Mouse (Mus musculus) bone marrow macrophage, adult 2 months (primary cell): ENCODE results near the gene Speer4e. TPM values are rescaled to one million over a fixed set of nuclear protein-coding genes. Genes with fewer than 3 reads are reported as not detected.
"Not testable (repeated sequence)": the region's sequence is repeated elsewhere in the genome, so short reads cannot be mapped to it uniquely, and the experiment has no call there.

Experiments used
- H3K27ac ChIP-seq: 2 replicates; pipeline ENCODE4 v1.5.1; 2012; ENCODE audit warnings: low read depth, low read length; ENCODE audit not compliant: insufficient read depth
- H3K4me1 ChIP-seq: 2 replicates; pipeline ENCODE4 v1.6.1; 2012; ENCODE audit warnings: low read length; ENCODE audit not compliant: control insufficient read depth, insufficient read depth
- H3K4me3 ChIP-seq: 2 replicates; pipeline ENCODE4 v1.5.1; 2012; ENCODE audit warnings: mild to moderate bottlenecking, low read length, moderate library complexity; ENCODE audit not compliant: insufficient read depth
- polyA plus RNA-seq: library from polyadenylated mRNA; stranded (reverse); fragments of >200 nt; gene quantifications from 2 replicates; pipeline ENCODE4 v1.2.4, GENCODE M21; 2012; ENCODE audit not compliant: missing spikeins, insufficient read depth, insufficient read length

Speer4e gene
- polyA plus RNA-seq, result not detected in 2 replicates

DNA sequence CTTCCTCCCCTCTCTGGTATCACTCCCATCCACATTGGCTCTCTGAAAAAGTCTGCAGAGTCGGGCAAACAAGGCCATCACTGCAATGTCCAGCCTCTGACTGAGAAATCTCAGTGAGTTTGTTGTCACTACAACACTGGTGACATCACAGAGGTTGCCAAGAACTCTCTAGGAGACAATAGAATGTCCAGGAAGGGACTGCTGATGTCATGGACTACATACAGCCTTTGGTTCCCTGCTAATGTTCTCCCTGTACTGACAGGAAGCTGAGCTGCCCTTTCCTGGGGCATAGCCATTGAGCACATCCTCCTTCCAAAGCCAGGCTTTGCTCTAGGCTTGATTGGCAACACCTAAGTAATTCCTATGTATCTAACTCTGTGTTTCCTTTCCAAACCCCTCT lies at the start of gene Speer4e:
Gene Speer4e, minus strand, starts transcription at position 101 of the 400 bp plus-strand sequence.
- not testable (repeated sequence) for H3K4me3 ChIP-seq, H3K27ac ChIP-seq, H3K4me1 ChIP-seq

DNA sequence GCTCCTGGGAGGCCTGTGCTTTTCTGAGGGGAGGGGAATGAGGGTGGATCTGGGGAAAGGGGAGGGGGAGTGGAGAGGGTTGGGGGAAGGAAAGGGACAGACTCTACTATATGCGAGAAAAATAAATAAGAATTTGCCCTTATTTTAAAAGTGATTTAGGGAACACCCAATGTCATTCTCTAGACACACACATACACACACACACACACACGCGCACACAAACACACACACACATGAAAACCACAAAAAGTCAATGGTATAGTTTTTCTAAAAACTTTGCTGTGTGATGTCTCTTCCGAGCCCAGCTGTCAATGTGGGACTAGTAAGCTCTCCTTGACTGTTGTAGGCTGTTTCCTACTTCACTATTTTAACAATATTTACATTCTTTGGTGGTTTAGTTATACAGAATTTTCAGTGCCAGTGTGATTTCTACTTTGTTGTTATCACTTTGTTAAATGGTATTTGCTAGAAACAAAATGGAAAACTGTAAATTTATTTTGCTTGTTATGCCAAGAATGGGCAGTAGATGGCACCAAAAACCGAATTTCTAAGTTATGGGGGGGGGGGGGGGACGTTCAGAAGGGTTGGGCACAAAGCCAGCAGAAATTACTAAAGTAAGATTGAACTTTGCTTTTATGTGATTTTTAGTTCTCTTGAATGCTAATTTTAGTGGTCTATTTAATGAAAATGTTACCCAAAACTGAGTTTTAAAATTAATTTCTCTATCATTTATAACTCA lies 48.6 kb upstream of the Speer4e start:
- H3K27ac ChIP-seq, H3K4me3 ChIP-seq, H3K4me1 ChIP-seq: not testable (repeated sequence)

DNA sequence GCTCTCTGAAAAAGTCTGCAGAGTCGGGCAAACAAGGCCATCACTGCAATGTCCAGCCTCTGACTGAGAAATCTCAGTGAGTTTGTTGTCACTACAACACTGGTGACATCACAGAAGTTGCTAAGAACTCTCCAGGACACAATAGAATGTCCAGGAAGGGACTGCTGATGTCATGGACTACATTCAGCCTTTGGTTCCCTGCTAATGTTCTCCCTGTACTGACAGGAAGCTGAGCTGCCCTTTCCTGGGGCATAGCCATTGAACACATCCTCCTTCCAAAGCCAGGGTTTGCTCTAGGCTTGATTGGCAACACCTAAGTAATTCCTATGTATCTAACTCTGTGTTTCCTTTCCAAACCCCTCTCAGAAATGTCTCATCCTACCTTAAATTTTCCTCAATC lies 40.6 kb upstream of the Speer4e start, which contains the start of gene Gm10354:
Gene Gm10354, minus strand, starts transcription at position 101 of the 400 bp plus-strand sequence.
- H3K4me3 ChIP-seq, H3K27ac ChIP-seq, H3K4me1 ChIP-seq: not testable (repeated sequence)

DNA sequence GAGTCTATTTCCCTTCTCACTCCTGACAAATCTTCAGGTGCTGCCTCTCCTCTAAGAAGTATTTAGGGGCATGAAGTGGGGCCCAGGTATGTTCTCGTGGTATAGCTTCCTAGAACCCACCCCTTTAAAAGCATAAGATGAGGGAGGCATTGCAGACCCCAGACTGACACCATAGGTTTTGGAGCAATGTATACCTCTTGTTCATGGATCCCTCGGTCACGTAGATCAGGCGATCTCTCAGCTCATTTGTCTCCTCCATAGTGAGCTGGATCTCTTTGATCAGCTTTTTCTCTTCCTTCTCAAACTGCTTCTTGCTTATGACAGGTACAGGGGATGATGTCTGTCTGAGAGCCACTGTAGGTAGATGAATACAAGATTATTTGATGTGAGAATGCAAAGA lies 39.1 kb upstream of the Speer4e start:
- not testable (repeated sequence) for H3K4me3 ChIP-seq, H3K27ac ChIP-seq, H3K4me1 ChIP-seq

DNA sequence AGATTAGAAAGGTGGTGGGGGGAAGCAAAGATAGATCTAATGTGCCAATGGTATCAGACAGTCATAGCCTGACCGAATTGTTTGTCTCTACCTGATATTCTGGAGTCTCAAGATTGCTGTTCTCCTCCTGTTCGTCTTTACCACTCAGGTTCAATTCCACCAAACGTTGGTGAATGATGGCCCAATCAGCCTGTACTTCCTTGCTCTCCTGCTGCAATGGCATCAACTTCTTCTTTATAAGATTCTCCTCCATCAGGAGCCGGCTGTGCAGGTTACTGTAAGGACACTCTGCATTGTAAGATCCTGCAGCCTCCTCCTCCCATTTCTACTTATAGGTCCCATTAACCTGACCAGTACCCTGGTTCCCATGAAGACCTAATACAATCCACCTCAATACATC lies 37.1 kb upstream of the Speer4e start:
- H3K4me1 ChIP-seq, H3K27ac ChIP-seq, H3K4me3 ChIP-seq: not testable (repeated sequence)

DNA sequence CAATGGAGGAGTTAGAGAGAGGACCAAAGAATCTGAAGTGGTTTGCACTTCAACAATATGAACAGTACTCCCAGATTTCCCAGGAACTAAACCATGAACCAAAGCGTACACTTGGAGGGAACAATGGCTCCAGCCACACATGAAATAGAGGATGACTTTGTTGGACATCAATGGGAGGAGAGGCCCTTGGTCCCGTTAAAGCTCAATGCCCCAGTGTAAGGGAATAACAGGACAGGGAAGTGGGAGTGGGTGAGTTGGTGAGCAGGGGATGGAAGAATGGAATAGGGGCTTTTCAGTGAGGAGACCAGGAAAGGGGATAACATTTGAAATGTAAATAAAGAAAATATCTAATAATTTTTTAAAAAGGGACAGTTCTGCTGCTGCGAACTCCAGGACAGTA lies 34.6 kb upstream of the Speer4e start:
- H3K27ac ChIP-seq, H3K4me1 ChIP-seq, H3K4me3 ChIP-seq: not testable (repeated sequence)

DNA sequence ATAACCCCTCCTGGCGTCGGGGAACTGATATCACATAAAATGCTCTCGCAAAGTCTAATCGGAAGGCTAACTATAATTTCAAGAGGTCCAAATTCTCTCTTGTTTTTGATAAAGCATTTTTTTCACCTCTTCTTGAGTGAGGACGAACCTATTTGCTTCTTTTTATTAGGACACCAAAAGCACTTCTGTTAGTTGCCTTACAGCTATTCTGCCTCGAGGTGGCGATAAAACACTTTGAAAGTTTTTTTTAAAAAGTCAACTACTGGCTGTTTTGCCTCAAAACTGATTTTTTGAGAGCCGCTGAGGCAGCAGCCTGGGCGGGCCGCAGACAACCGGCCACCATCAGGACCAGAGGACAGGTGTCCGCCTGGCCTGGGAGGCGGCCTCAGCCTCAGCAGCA lies 25.6 kb upstream of the Speer4e start:
- H3K4me3 ChIP-seq, H3K27ac ChIP-seq, H3K4me1 ChIP-seq: not testable (repeated sequence)

DNA sequence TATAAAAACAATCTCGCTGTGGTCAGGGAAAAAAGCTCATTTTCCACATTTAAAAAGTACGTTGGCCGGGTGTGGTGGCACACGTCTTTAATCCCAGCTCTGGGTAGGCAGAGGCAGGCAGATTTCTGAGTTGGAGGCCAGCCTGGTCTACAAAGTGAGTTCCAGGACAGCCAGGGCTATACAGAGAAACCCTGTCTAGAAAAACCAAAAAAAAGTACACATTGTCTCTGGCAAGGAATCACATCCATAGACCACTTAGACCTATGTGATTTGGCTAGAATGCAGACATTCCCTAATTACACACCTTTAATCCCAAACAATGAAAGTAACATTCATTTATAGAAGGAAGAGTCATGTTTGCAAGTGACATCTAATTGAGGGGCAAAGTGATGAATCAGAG lies 23.3 kb upstream of the Speer4e start:
- not testable (repeated sequence) for H3K4me1 ChIP-seq, H3K27ac ChIP-seq, H3K4me3 ChIP-seq

DNA sequence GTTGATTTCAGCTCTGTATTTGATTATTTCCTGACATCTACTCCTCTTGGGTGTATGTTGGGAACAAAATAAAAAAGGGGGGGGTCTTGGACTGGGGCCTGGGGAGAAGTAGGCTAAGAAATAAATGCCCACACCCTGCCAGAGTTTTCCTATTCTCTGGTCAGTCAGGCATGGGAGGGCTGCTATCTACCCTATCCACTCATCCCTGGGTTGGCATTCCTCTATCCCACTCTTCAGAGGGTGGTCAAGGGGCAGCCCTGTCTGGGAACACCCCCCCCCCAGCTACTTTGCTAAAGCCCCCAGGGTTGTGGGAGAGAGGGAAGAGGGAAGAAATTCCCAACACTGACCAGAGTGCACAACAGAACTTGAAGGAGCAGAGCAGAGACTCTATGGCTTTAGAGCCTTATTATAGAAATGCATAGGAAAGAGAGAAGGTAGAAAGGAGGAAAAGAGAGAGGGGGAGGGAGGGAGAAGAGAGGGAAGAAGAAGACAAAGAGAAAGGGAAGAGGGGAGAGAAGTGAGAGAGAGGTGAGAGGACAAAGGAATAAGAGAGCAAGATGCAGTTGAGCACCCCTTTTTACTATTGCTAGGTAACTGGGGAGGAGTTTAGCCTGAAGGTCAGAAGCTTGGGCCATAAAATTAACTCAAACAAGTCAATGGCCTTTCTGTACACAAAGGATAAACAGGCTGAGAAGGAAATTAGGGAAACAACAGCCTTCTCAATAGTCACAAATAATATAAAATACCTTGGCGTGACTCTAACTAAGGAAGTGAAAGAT lies 17.9 kb upstream of the Speer4e start:
- H3K4me1 ChIP-seq, H3K27ac ChIP-seq, H3K4me3 ChIP-seq: not testable (repeated sequence)

DNA sequence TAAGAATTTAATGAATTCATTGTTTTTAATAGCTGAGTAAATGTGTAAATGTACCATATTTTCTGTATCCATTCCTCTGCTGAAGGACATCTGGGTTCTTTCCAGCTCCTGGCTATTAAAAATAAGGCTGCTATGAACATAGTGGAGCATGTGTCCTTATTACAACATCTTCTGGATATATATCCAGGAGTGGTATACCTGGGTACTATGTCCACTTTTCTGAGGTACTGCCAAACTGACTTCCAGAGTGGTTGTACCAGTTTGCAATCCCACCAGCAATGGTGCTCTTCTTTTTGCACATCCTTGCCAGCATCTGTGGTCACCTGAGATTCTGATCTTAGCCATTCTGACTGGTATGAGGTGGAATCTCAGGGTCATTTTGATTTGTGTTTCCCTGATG lies 15.4 kb upstream of the Speer4e start:
- H3K4me3 ChIP-seq, H3K4me1 ChIP-seq, H3K27ac ChIP-seq: not testable (repeated sequence)

DNA sequence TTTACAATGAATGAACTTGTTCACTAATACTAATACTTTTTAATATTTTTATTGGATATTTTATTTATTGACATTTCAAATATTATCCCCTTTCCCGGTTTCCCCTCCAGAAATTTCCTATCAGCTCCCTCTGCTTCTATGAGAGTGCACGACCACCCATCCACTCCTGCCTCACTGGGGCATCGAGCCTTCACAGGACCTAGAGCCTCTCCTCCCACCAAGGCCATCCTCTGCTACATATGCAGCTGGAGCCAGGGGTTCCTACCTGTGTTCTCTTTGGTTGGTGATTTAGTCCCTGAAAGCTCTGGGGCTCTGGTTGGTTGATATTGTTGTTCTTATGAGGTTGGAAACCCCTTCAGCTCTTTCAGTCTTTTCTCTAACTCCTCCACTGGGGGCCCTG lies 14.5 kb upstream of the Speer4e start:
- not testable (repeated sequence) for H3K4me3 ChIP-seq, H3K4me1 ChIP-seq, H3K27ac ChIP-seq

DNA sequence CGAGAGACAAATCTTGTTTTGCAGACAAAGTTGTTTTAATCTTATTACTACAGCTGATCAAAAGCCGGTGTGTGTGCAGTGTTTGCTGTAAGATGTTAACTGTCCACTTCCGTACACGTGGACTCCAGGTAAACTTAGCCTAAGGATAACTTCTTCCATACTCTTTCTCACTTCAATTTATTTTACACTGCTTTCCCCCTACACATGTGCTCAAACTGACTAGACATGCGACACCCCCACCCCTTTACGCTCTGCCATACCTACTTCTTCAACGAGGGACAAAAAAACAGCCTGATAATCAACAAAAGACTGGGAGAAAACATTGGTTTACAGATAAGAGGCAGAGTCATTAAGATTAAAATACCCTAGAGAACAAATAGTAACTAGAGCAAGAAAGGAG lies 13.6 kb upstream of the Speer4e start:
- H3K4me3 ChIP-seq, H3K27ac ChIP-seq, H3K4me1 ChIP-seq: not testable (repeated sequence)

DNA sequence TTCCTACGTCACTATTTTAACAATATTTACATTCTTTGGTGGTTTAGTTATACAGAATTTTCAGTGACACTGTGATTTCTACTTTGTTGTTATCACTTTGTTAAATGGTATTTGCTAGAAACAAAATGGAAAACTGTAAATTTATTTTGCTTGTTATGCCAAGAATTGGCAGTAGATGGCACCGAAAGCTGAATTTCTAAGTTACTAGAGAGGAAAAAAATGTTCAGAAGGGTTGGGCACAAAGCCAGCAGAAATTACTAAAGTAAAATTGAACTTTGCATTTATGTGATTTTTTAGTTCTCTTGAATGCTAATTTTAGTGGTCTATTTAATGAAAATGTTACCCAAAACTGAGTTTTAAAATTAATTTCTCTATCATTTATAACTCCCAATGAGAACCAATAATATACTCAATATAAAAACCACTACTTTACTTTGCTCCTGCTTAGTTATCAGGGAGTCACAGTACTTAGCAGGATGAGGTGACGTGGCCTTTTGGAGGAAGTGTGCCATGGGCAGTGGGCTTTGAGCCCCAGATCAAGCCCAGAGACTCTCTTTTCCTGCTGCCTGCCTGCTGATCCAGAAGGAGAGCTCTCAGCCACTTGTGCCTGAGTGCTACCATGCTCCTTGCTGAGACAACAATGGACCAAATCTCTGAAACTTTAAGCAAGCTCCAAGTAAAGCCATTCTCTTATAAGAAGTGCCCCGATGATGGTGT lies 9.4 kb upstream of the Speer4e start:
- not testable (repeated sequence) for H3K4me1 ChIP-seq, H3K27ac ChIP-seq, H3K4me3 ChIP-seq

DNA sequence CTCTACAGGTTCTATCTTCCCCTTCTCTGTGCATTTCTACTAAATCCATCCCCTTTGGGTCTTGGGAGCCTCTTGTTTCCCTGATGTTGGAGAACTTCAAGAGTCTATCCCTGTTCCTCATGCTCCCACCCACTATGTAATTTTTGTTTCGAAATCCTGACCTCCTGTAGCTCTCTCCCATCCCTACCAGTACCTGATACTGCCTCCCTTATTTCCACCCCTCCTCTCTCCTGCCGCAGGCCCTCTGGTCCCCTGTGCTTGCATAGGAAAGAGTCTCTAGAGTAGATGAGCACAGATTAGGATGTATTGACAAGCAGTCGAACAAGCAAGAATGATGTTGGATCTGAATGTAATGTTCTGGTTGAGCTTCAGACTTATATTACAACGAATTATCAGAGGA lies 7.3 kb upstream of the Speer4e start:
- not testable (repeated sequence) for H3K27ac ChIP-seq, H3K4me3 ChIP-seq

DNA sequence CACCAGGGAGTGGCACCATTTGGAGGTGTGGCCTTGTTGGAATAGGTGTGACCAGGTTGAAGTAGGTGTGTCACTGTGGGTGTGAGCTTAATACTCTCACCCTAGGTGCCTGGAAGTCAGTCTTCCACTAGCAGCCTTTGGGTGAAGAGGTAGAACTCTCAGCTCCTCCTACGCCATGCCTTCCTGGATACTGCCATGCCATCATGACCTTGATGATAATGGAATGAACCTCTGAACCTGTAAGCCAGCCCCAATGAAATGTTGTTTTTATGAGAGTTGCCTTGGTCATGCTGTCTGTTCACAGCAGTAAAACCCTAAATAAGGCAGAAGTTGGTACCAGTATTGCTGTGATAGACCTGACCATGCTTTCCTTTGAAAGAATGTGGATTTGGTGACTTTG lies 2.8 kb upstream of the Speer4e start:
- H3K4me3 ChIP-seq, H3K4me1 ChIP-seq, H3K27ac ChIP-seq: not testable (repeated sequence)

More for the DNA sequence above, 7.3 kb upstream of the Speer4e start:
- H3K4me1 ChIP-seq, result not testable (repeated sequence)

DNA sequence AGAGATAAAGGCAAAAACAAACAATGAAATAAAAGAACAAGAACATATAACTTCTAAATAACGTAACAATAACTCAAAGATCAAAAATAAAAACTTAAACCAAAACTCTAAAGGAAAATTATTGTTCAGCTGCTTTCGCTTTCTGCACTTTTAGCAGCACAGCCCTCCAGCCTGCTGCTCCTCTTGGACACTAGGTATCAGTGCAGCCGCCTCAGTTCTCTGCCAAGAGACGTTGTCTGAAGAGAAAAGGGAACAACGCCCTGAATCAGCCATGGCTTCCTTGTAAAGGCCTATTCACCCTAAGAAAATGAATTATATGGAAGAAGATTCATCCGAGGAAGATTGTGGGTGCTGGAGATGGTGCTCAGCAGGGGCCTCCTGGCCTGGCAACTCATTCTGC lies 4.5 kb downstream of the Speer4e start:
- H3K27ac ChIP-seq, H3K4me3 ChIP-seq, H3K4me1 ChIP-seq: not testable (repeated sequence)
